Mouse (Mus musculus): ENCODE results near the gene Slc25a13.

Gene Slc25a13

DNA sequence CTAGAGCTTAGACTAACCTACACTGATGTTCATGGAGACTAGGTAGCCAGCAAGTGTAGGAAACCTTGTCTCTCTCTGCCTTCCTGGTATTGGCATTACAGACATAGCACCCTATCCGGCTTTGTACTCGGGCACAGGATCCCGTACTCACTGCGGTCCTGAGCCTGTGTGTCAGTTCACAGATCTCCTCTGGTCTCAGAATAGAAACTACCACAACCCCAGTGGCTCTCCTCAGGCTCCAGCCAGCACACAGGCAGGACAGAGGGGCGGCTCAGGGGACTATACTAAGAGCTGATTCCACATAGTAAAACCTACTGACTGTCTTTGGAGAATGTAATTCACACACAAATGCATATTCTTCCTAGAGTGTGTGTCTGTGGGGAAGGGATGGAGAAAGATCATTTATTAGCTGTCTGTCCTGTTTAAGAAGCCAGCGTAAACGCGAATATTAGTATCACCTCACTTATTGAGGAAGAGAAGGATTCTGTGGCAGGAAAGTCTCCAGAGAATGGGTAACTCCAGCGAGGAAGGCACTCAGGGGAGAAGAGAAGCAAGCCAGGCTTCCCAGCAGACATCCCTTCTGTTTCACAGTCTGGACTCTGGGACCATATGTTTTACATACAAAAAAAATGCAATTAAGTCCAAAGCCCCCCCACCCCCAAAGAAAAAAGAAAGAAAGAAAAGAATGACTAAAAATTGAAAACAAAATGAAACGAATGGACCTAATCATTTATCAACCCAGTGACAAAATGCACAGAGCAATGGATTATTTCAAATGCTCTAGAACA lies 49.4 kb downstream of the Slc25a13 start:
- no peak for DNase-seq (ENCODE audit: low spot score)

DNA sequence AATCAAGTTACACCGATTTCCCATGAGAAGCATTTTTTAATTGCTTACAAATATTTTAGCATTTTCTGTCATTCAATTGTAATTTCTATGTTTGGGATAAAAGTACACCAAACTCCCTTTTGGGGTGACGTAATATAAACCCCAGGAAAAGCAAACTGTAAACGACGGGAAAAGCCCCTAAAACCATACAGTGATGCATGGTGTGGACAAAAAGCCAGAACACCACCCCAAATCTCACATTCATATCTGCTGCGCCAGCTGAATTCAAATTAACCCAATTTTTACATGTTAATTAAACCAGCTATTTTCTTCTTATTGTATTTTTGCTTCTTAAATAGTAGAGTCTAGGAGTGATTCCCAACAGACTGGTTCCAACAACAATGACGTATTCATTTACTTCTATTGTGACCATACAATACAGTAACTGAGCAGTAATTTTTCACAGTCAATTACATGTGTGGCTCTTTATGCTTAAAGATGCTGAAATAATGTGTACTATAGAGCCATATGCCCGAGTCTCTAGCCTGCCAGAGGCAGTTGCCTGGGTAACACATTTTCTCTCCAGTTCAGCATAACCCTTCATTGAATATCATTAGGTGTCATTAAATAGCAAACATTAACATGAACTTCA lies 53.9 kb downstream of the Slc25a13 start:
- DNase-seq (ENCODE audit: low spot score): no peak

- DNase-seq (ENCODE audit: low spot score): no peak
These were observed 54.8 kb downstream of the Slc25a13 start for GRCm38 (mm10) chr6:6162146-6162545.

DNA sequence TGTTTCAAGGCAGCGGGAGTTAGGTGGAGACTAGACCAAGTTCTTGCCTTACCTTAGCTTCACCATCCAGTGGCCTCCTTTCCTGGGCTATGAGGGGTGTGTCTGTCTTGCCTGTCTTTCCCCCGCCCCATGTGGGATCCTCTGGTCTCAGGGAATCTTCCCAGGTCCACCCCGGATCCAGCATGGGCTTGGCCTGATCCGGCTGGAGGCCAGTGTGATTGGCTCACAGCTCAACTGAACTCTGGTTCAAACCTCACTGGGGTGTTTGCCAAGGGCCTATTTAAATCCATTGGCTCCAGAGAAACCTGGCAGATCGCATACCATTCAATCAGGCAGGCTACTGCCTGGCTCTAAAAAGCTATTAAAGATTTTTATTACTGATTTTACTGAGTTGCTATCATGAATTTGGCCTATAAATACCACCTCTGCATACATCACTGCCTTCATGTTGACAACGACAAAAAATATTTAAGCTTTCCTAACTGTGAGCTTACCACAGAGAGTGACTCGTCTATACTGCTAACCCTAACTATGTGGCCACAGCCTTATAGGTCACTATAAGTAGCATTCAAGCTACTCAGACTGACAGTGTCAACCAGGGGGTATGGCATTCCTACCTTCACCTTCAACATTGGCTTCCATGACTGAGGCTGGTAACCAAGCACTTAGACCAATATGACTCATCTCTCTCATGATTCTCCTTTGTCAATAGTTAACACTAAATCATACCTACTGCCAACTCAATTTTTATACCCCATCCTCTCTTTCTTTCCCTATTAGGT lies 56.1 kb downstream of the Slc25a13 start:
- DNase-seq (ENCODE audit: low spot score): no peak

DNA sequence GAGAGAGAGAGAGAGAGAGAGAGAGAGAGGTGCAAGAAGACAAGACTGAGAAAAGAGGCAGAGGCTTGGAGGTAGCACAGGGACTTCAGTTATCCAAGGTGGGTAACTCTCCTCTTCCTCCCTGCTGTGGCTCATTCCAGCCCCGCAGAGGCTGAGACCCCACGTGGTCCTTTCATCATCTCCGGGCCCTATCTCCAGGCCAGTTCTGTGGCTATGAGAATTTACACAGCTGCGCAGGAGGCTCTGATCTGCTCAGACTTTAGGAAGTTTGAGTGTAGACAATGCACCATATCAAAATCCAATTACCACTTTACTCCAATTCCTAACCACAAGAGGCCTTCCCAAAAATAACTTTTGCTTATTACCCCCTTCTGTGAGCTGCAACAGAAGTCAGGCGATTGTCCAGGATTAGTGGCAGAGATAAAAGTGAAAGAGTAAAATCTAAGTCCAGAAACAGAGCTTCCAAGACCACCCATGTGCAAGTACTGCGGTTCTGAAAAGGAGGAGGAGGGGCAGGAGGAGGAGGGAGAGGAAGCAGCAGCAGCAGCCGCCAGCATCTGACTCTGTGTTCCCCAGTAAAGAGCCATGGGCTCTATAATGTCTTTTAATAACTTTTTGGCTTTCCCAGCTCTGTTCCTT lies 57.6 kb downstream of the Slc25a13 start:
- no peak for DNase-seq (ENCODE audit: low spot score)

GRCm38 (mm10) chr6:6153426-6153825 lies 63.5 kb downstream of the Slc25a13 start:
- DNase-seq (ENCODE audit: low spot score): no peak

DNA sequence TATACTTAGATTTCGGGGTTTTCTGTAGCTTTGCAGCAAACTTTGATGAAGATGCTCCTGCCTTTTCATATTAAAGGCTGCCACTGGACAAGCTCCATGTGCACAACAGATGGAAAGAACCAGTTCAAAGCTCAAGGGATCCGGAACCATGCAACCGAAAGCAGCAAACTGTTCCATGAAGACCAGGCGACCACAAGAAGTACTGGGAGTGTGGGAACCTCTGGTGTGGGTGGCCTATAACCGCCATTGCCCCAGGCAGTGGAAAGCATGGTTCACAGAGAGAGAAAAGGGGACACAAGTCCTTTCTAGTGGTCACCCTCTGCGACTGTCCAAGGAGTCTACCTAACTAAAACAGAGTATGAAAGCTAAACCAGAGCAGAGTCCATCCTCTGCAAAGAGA lies 66.2 kb downstream of the Slc25a13 start:
- no peak for DNase-seq (ENCODE audit: low spot score)

DNA sequence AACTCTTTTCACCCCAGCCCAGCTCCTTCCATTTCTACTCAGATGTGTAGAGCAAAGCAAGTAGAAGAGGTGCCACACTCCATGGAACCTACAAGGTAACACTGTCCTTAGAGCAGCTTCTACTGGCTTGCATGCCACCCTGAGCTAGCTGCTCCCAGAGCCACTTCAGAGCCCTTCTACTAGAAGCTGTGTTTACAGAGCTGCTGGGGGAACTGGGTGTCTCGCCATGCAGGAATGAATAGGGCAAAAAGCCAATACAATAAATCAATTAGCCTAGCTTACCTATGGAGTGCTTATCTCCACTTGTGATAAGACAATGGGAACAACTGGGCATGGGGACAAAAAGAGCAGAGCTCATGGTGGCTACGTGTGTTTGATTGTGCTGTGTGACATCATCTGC lies 67.2 kb downstream of the Slc25a13 start:
- DNase-seq (ENCODE audit: low spot score): no peak

- DNase-seq (ENCODE audit: low spot score): no peak
These were observed 67.6 kb downstream of the Slc25a13 start for GRCm38 (mm10) chr6:6149329-6149728.

- no peak for DNase-seq (ENCODE audit: low spot score)
These were observed 71.6 kb downstream of the Slc25a13 start for GRCm38 (mm10) chr6:6145412-6145811.

GRCm38 (mm10) chr6:6143525-6143924 lies 73.4 kb downstream of the Slc25a13 start:
- DNase-seq (ENCODE audit: low spot score): no peak

DNA sequence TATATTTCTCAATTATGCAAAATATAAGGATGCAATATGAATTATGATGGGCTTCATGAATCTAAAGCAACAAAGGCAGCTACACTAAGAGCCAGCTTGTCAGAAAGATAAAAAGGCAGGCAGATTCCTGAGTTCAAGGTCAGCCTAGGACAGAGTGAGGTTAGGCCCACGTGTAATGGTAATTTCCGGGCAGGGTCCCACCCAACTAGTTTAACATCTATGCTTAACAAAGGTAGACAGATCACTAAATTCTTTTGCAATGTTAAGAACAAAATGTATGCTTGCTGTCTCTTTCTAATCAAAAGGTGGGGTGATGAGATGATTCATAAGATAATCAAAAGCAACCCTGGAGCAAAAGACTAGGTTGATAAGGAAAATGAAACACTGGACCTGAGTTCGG lies 76.6 kb downstream of the Slc25a13 start:
- no peak for DNase-seq (ENCODE audit: low spot score)

GRCm38 (mm10) chr6:6139061-6139460 lies 77.9 kb downstream of the Slc25a13 start:
- DNase-seq (ENCODE audit: low spot score): no peak

GRCm38 (mm10) chr6:6136812-6137211 lies 80.2 kb downstream of the Slc25a13 start:
- no peak for DNase-seq (ENCODE audit: low spot score)

GRCm38 (mm10) chr6:6134935-6135334 lies 82.0 kb downstream of the Slc25a13 start:
- no peak for DNase-seq (ENCODE audit: low spot score)

- DNase-seq (ENCODE audit: low spot score): no peak
These were observed 83.4 kb downstream of the Slc25a13 start for GRCm38 (mm10) chr6:6133556-6134050.

- DNase-seq (ENCODE audit: low spot score): no peak
These were observed 84.9 kb downstream of the Slc25a13 start for GRCm38 (mm10) chr6:6132047-6132446.

DNA sequence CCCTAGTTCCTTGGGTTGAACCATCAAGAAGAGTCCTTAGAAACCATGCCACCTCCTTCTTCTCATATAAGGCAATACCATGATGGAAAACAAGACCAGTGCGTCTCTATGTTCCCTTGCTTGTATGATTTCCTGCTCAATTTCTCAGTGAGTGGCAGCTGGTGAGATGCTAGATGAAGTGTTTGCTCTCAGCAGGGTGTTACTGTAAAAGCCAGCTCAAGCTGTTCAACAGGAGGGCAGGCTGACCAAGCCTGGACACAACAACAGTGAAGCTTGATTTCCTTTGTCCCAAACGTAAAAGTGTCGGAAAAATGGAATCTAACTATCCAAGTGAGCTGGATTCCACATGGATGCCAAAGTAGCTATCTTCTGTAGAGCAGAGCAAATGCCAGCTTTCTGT lies 91.4 kb downstream of the Slc25a13 start:
- no peak for DNase-seq (ENCODE audit: low spot score)

DNA sequence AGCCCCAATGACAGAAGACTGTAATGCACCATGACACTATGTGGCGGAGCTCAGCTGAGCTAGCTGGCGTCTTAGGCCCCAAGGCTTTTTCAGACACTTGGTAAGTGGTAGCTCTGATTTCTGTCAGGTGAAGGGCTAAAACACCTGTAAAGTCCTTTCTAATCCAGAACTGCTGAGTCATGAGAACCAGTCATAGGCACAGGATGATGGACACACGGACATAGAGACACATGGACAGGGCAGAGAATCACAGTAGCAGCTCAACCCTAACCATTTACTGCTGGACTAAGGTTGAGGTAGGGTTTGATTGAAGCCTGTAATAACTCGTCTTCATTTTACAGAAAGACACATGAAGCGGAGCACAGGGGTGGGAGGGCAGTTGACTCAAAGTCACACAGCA lies 95.1 kb downstream of the Slc25a13 start:
- no peak for DNase-seq (ENCODE audit: low spot score)

GRCm38 (mm10) chr6:6120841-6121240 lies 96.1 kb downstream of the Slc25a13 start:
- no peak for DNase-seq (ENCODE audit: low spot score)

GRCm38 (mm10) chr6:6115771-6116170 lies 101.2 kb downstream of the Slc25a13 start:
- DNase-seq (ENCODE audit: low spot score): no peak

DNA sequence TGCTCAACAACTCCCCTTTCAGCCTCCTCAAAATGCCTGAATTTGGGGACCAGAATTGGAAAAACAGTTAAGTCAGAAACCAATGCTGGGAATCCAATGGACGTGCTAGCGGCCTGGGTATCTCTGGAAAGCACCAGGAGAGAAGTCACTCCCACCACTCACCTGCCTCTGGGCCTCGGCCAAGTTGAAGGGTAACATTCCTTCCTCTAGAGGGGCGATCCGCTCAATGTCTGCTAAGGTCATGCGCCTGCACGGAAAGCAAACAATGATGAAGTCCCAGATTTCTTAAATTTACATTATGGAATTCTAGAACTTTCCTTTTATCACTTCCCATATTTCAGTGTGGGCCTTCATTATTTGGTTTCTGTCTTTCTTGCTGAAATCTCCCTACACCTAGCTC lies 103.2 kb downstream of the Slc25a13 start:
- DNase-seq (ENCODE audit: low spot score): no peak

All from left cerebral cortex, adult 11 months (tissue).